Mouse (Mus musculus): ENCODE data around the gene Arhgap42. TPM values are rescaled to one million over a fixed set of nuclear protein-coding genes. Genes with fewer than 3 reads are reported as not detected.

The Arhgap42 gene
- 1 to 10 TPM; 7.4 to 7.5 TPM for total RNA-seq (2021)

GRCm38 (mm10) chr9:9238438-9239391 lies at the start of gene Arhgap42:
TSS of gene Arhgap42 (minus strand) at chr9:9239101.
- peak; percentile 37 to 44 for DNase-seq (ENCODE audit: extremely low spot score in 1 of 2, low spot score in 1 of 2)

- DNase-seq (ENCODE audit: extremely low spot score in 1 of 2, low spot score in 1 of 2): no peak
Observed at GRCm38 (mm10) chr9:9288140-9288539, 49.2 kb upstream of the Arhgap42 start.

DNA sequence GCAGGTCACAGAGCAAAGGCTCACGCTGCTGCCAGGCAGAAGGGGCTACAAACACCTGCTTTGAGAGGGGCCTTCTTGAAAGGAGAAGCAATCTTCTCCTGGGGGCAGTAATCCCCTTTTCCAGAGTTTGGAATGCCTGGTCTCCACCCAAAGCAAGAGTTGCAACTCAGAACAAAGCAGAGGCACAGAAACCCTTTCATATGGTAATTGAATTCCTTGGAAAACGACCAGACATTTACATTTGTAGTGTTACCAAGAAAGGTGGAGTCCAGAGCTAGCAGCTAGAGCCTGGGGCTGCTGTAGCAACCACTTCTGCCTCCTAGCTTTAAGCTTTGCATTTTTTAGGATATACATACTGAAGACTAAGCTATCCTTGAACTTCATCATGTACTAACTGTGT lies 30.4 kb upstream of the Arhgap42 start:
- DNase-seq (ENCODE audit: extremely low spot score in 1 of 2, low spot score in 1 of 2): no peak

- no peak for DNase-seq (ENCODE audit: extremely low spot score in 1 of 2, low spot score in 1 of 2)
Observed at GRCm38 (mm10) chr9:9267606-9268601, 29.0 kb upstream of the Arhgap42 start.

DNA sequence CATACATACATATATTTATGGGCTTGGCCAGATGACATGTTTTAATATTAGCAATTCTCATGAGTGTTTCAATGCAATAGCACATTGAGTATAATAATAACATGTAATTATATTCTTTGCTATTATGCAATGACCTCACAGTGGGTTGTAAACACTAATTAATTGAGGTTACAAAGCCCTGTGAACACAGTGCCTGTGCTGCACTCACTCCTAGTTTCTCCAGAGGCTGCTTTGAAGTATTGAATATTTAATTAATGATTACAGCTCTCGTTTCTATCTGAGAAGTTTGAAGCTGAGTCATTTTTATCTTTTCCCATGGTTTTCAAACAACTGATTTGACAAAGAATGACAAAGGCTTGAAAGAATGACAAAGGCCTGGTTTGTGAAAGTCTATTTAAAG lies 24.6 kb upstream of the Arhgap42 start:
- no peak for DNase-seq (ENCODE audit: extremely low spot score in 1 of 2, low spot score in 1 of 2)

DNA sequence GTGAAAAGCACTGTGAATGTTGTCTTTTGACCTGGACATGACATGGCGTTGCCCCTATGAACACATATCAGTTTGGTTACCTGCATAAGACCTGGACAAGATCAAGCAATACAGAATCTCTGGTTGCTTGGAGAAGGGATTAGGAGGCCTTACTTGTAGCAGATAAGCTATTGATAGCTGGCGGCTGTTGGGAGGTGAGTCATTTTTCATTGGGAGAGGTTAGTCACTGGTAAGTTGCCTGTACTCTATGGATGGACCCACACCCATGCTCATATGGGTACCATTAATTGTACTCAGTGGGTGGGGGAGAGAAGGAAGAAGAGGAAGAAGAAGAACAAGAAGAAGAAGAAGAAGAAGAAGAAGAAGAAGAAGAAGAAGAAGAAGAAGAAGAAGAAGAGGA lies 23.6 kb upstream of the Arhgap42 start:
- DNase-seq (ENCODE audit: extremely low spot score in 1 of 2, low spot score in 1 of 2): no peak

- DNase-seq (ENCODE audit: extremely low spot score in 1 of 2, low spot score in 1 of 2): no peak
Observed at GRCm38 (mm10) chr9:9254764-9255163, 15.9 kb upstream of the Arhgap42 start.

GRCm38 (mm10) chr9:9248529-9248928 lies 9.6 kb upstream of the Arhgap42 start:
- no peak for DNase-seq (ENCODE audit: extremely low spot score in 1 of 2, low spot score in 1 of 2)

DNA sequence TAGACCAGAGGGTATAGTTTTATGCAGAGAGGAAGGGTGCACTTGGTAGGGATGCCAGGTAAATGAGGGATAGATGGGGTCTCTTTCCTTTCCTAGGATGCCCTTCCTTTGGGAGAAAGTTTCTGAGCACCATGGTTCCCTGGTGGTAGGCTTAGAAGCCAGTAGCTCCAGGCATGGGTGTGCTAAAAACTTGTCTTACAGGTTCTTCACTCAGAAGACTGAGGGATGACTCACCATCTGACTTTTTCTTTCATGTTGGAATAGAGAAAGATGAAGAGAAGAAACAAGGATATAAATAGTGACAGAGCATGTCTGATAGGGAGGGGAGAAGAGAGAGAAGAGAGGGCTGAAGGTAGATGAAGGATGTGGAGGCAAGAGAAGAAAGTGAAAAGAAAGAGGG lies 7.1 kb upstream of the Arhgap42 start:
- no peak for DNase-seq (ENCODE audit: extremely low spot score in 1 of 2, low spot score in 1 of 2)

GRCm38 (mm10) chr9:9243834-9244233 lies 4.9 kb upstream of the Arhgap42 start:
- DNase-seq (ENCODE audit: extremely low spot score in 1 of 2, low spot score in 1 of 2): no peak

- DNase-seq (ENCODE audit: extremely low spot score in 1 of 2, low spot score in 1 of 2): no peak
Observed at GRCm38 (mm10) chr9:9241202-9241795, 2.4 kb upstream of the Arhgap42 start.

DNA sequence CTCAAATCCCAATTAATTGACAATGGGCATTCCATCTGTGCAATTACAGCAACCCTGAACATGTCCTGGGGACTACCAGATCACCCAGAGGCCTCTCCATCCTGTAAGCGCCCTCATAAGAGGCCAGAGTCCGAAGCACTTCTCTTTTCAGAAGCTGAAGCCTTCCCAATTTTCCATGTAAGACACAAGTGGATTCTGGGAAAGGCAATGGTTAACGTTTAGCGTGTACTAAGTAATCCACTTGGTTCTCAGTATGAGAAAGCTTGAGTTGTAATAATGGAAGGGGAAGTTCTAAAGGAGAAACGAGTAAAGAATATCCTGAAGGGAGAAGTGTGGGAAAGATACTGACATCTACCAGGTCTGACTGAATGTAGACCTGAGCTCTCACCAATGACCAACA lies 1.4 kb downstream of the Arhgap42 start:
- no peak for DNase-seq (ENCODE audit: extremely low spot score in 1 of 2, low spot score in 1 of 2)

- no peak for DNase-seq (ENCODE audit: extremely low spot score in 1 of 2, low spot score in 1 of 2)
Observed at GRCm38 (mm10) chr9:9229662-9230061, 9.2 kb downstream of the Arhgap42 start.

- no peak for DNase-seq (ENCODE audit: extremely low spot score in 1 of 2, low spot score in 1 of 2)
Observed at GRCm38 (mm10) chr9:9224837-9225236, 14.1 kb downstream of the Arhgap42 start.

GRCm38 (mm10) chr9:9223384-9223783 lies 15.5 kb downstream of the Arhgap42 start:
- no peak for DNase-seq (ENCODE audit: extremely low spot score in 1 of 2, low spot score in 1 of 2)

GRCm38 (mm10) chr9:9221950-9222486 lies 16.9 kb downstream of the Arhgap42 start:
- DNase-seq (ENCODE audit: extremely low spot score in 1 of 2, low spot score in 1 of 2): no peak

- DNase-seq (ENCODE audit: extremely low spot score in 1 of 2, low spot score in 1 of 2): no peak
Observed at GRCm38 (mm10) chr9:9221185-9221584, 17.7 kb downstream of the Arhgap42 start.

- DNase-seq (ENCODE audit: extremely low spot score in 1 of 2, low spot score in 1 of 2): no peak
Observed at GRCm38 (mm10) chr9:9218301-9218700, 20.6 kb downstream of the Arhgap42 start.

GRCm38 (mm10) chr9:9214849-9215248 lies 24.1 kb downstream of the Arhgap42 start:
- no peak for DNase-seq (ENCODE audit: extremely low spot score in 1 of 2, low spot score in 1 of 2)

- DNase-seq (ENCODE audit: extremely low spot score in 1 of 2, low spot score in 1 of 2): no peak
Observed at GRCm38 (mm10) chr9:9214296-9214695, 24.6 kb downstream of the Arhgap42 start.
